Mouse (Mus musculus): ENCODE results near the gene Gpr176.

GRCm38 (mm10) chr2:118336084-118336483 lies 37.1 kb downstream of the Gpr176 start:
- no peak for TF ChIP-seq CTCF (conservative IDR thresholded peaks at IDR 0.05; ENCODE audit: insufficient read depth, insufficient read length, low read depth, low read length)
- no peak for TF ChIP-seq POLR2A (IDR thresholded peaks at IDR 0.05; ENCODE audit: low read depth, low read length)
